Mouse (Mus musculus) erythroblast, embryonic 14.5 days (primary cell): Measurements from ENCODE around the gene Ces3b.

Source experiments
- GATA1 ChIP-seq: IDR thresholded peaks from 2 replicates; pipeline ENCODE4 v1.6.1; 2012; ENCODE audit warnings: low read length, inconsistent platforms, mixed read lengths
- TAL1 ChIP-seq: IDR thresholded peaks from 3 replicates; pipeline ENCODE4 v1.6.1; 2012; ENCODE audit warnings: low read length, inconsistent platforms, mixed read lengths

DNA sequence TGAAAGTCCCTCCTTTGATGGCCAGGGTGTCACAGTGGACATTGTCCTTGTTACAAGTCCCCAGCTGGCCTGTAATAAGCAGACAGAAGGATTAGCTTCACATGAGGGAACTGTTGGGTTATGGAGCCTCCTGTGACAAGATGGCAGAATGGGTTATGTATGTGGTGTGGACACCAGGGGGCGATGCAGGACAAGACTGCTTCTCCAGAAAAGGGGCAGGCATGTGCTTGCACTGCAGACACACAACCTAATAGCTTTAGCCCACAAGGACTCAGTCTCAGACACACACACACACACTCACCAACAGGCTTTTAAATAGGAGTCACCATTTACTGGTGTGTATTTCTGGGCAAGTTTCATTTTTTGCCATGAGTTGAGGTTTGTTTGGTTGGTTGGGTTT, 16.8 kb upstream of the Ces3b start:
- no peak for TF ChIP-seq TAL1
- TF ChIP-seq GATA1 = no peak
